Mouse (Mus musculus): ENCODE results near the gene Hectd4. TPM values are rescaled to one million over a fixed set of nuclear protein-coding genes. Genes with fewer than 3 reads are reported as not detected.
"Not testable (repeated sequence)": the region's sequence is repeated elsewhere in the genome, so short reads cannot be mapped to it uniquely, and the experiment has no call there.

The Hectd4 gene
- polyA plus RNA-seq, 1 experiment from 2014 or later, result 5.9 TPM

DNA sequence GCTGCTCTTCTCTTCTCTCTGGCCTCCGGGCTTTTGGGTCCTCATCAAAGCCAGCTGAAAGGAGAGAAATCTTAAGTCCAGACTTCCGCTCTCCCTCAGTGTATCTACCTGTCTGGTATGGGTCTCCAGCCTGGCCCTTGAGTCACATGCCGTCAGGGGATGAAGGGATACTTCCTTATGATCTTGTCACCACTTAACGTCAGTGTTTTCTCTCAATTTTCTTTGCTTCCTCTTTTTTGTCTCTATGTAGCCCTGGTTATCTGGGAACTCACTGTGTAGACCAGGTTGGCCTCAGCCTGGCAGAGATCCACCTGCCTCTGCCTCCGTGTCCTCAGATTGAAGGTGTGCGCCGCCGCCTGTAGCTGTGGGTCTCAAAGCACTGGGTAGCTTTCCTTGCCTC lies 124.0 kb downstream of the Hectd4 start:
- H3K4me3 ChIP-seq (ENCODE audit: inconsistent target), result no peak overlapping the region
- peak overlapping the region; percentile 58 for H3K27ac ChIP-seq
- WGBS (ENCODE audit: missing documents), result 69% methylated on average over 8 of the region's 8 CpGs
- no peaks in the 10 kb centered on the region for H3K79me2 ChIP-seq (ENCODE audit: inconsistent target)
- H3K36me3 ChIP-seq (ENCODE audit: inconsistent target), result peaks cover 9% of the 10 kb centered on the region

DNA sequence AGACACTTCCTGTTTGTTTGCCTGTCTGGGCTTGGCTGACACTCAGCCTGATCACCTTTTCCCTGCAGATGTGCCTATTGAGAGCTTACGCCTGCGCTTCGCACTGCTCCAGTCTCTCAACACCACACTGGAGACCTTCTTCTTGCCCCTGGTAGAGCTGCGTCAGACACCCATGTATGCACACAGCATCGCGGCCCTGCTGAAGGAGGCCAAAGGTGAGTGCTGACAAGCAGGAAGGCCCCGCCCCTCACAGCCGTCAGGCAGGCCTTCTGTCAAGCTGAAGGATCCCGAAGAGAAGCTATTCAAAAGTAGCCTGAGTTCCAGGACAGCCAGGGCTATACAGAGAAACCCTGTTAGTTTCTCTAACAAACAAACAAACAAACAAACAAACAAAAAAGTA lies 139.2 kb downstream of the Hectd4 start:
- Histone ChIP-seq H3K4me3 (ENCODE audit: inconsistent target) (no peak overlapping the region), H3K36me3 (ENCODE audit: inconsistent target) (peaks cover 93% of the 10 kb centered on the region), H3K27ac (no peak overlapping the region), H3K79me2 (ENCODE audit: inconsistent target) (no peaks in the 10 kb centered on the region)
- 97% methylated on average over 9 of the region's 9 CpGs for WGBS (ENCODE audit: missing documents)

DNA sequence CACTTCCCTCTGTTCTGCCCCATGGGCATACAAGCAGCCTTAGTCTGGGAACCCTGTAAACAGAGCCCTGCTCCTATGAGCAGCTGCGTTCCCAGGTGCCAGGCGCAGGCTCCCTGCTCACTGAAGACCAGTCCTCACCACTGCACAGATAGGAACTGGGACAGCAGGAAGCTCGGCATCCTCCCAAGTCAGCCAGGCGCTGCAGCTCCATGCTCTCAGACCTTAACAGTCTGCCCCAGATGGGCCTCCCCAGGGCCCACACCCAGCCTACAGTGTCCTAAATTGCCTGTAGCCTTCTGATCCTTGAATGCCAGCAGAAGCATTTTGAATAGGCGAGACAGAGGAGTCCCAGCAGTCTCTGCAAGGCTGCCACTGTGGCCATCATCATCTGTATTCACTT lies 141.7 kb downstream of the Hectd4 start:
- Histone ChIP-seq H3K27ac (no peak overlapping the region), H3K4me3 (ENCODE audit: inconsistent target) (no peak overlapping the region), H3K36me3 (ENCODE audit: inconsistent target) (peaks cover 81% of the 10 kb centered on the region), H3K79me2 (ENCODE audit: inconsistent target) (no peaks in the 10 kb centered on the region)
- 98% methylated on average over 5 of the region's 5 CpGs for WGBS (ENCODE audit: missing documents)

DNA sequence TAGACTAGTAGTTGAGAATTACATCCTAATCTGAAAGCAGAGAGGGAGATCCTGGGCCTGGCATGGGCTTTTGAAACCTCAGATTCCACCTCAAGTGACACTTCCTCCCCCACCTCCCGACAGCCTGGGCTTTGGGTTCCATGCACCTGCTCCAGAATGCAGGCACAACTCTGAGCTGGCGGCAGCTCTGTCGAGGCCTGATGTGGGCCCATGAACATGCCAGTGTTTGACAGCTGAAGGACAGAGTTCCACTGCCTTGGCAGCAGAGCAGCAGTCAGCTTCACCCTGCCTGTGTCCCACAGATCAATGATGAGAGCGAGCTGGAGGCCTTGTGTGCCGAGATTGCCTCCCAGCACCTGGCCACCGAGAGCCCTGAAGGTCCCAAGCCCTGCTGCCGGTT lies 143.4 kb downstream of the Hectd4 start:
- WGBS (ENCODE audit: missing documents), result 81% methylated on average over 7 of the region's 7 CpGs
- H3K79me2 ChIP-seq (ENCODE audit: inconsistent target), result no peaks in the 10 kb centered on the region
- no peak overlapping the region for H3K27ac ChIP-seq
- peaks cover 73% of the 10 kb centered on the region for H3K36me3 ChIP-seq (ENCODE audit: inconsistent target)
- H3K4me3 ChIP-seq (ENCODE audit: inconsistent target), result no peak overlapping the region

DNA sequence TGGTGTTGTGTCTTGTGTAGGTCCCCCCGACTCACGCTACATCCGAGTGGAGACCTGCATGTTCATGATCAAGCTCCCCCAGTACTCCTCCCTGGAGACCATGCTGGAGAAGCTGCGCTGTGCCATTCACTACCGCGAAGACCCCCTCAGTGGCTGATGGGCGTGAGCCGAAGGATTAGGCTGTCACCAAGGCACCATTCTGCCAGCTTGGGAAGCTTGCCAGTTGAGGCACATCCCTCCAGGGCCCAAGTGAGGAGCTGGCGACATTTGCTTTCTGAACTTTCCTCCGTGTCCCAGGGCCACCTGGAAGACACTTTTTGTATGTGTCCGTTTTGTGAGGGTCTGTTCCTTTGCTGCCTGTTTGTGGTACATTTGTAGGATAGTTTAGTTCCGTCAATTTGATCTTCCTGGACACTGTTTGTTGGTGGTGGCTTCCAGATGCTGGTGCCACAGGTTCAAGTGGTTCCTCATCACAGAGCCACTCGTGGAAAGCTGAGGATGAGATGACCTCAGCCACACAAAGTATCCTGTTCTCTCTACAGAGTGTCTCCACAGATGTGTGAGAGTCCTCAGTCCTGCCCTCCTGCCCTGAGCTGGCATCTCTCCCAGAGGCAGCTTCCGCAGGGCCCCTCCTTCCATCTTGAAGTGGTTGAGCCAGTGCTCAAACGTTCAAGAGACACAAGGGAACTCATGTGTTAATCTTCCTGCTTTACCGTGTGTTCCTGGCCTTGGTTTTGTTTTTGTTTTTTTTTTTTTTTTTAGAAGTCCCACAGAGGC lies 146.6 kb downstream of the Hectd4 start:
- Histone ChIP-seq H3K79me2 (ENCODE audit: inconsistent target) (no peaks in the 10 kb centered on the region), H3K27ac (no peak overlapping the region), H3K4me3 (ENCODE audit: inconsistent target) (no peak overlapping the region), H3K36me3 (ENCODE audit: inconsistent target) (peaks cover 67% of the 10 kb centered on the region)
- WGBS (ENCODE audit: missing documents), result 87% methylated on average over 16 of the region's 16 CpGs

DNA sequence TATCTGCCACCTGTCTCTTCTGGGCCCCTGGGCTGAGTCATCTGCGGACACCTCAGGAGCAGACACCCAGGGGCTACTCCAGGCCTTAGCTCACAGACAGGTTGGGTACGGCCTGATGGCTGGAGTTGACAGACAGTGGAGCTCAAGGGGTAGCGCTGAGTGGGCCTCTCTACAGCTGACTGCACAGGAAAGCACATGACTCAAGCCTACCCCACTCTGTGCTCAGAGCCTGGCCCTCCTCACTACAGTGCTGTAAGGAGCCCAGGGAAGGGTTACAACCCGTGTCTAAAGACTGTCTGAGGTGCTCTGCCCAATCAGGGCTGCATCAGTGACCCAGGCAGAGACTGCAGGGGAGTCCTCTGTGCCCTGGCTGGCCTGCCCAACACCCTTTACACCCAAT lies 147.2 kb downstream of the Hectd4 start:
- Histone ChIP-seq H3K36me3 (ENCODE audit: inconsistent target) (peaks cover 68% of the 10 kb centered on the region), H3K27ac (no peak overlapping the region), H3K4me3 (ENCODE audit: inconsistent target) (no peak overlapping the region), H3K79me2 (ENCODE audit: inconsistent target) (no peaks in the 10 kb centered on the region)
- WGBS (ENCODE audit: missing documents), result 89% methylated on average over 4 of the region's 4 CpGs

DNA sequence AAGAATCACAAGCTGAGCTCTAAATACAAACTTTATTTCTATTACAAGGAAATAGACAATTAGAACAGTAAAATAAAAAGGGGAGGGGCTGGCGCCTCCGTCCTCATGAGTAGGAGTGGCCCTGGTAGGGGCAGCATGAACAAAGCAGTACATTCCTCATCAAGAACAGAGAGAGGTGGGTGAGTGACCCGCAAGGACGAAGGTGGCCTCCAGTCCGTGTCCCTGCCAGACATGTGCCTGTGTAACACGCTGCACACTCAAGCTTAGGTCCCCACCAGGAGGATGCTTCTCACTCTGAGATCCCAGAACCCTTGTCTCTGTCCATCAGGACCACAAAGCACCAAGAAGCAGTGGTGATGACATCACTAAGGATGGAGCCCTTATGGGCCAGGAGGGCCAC lies 151.7 kb downstream of the Hectd4 start:
- Histone ChIP-seq H3K27ac (no peak overlapping the region), H3K79me2 (ENCODE audit: inconsistent target) (peaks cover 12% of the 10 kb centered on the region; the same call in 1 of the 2 replicates), H3K36me3 (ENCODE audit: inconsistent target) (peaks cover 83% of the 10 kb centered on the region), H3K4me3 (ENCODE audit: inconsistent target) (no peak overlapping the region)
- WGBS (ENCODE audit: missing documents), result 96% methylated on average over 6 of the region's 6 CpGs

DNA sequence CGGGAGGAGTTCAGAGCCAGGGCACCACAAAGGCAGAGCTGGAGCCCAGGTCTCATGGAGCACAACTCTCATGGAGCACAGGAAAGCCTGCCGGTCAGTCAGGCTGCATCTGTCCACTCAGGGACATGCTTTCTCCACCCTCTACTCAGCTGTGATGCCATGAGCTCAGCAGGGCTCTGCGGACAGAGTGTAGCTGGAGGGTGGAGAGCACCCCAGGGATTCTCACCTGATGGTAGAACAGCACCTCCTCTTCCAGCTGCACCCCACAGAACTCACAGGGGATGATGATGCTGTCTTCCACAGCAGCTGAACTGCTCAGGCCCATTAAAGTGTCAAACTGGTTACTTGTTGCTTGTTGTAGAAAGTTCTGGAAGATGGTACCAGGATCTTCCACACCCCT lies 154.8 kb downstream of the Hectd4 start:
- H3K79me2 ChIP-seq (ENCODE audit: inconsistent target), result peaks cover 40% of the 10 kb centered on the region
- H3K36me3 ChIP-seq (ENCODE audit: inconsistent target), result peaks cover 91% of the 10 kb centered on the region
- H3K27ac ChIP-seq, result no peak overlapping the region
- H3K4me3 ChIP-seq (ENCODE audit: inconsistent target), result no peak overlapping the region
- 94% methylated on average over 3 of the region's 3 CpGs for WGBS (ENCODE audit: missing documents)

DNA sequence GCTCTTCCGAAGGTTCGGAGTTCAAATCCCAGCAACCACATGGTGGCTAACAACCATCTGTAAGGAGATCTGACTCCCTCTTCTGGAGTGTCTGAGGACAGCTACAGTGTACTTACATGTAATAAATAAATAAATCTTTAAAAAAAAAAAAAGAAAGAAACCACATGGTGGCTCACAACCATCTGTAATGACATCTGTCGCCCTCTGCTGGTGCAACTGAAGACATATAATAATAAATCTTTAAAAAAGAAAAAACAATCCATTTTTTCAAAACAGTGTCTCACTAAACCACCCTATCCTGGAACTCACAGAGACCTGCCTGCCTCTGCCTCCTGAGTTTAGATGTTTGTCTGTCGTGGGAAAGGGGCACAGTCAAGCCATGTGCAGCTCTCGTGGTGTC lies 157.0 kb downstream of the Hectd4 start:
- 100% methylated on average over 2 of the region's 5 CpGs for WGBS (ENCODE audit: missing documents)
- not testable (repeated sequence) for H3K27ac ChIP-seq; H3K4me3 ChIP-seq (ENCODE audit: inconsistent target)
- H3K36me3 ChIP-seq (ENCODE audit: inconsistent target), result peaks cover 94% of the 10 kb centered on the region
- peaks cover 61% of the 10 kb centered on the region for H3K79me2 ChIP-seq (ENCODE audit: inconsistent target)

DNA sequence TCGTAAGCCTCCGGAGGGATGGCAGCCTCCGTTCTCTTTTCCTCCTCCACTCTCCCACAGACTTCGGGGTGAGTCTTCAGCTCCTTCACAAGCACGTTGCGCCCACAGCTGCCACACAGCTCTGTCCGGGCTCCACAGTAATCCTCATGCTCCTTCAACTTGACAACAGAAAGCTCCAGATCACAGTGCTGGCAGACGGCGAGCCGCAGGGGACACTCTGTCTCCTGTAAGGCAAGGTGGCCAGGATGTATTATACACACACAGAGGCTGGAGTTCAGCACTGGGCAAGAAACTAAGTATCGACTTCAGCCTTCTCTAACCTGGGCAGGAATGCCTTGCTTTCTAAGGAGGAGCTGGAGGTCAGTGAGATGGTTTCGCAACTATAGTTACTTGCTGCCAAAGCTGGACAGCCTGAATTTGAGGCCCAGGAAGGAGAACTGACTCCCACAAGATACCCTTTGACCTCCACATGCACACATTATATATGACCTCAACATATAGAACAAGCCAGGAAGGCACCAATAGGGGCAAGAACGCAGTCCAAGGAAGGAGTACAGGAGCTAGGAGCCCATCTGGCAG lies 158.7 kb downstream of the Hectd4 start:
- H3K4me3 ChIP-seq (ENCODE audit: inconsistent target), result no peak overlapping the region
- peaks cover 79% of the 10 kb centered on the region for H3K79me2 ChIP-seq (ENCODE audit: inconsistent target)
- 95% methylated on average over 10 of the region's 13 CpGs for WGBS (ENCODE audit: missing documents)
- no peak overlapping the region for H3K27ac ChIP-seq
- peaks cover 90% of the 10 kb centered on the region for H3K36me3 ChIP-seq (ENCODE audit: inconsistent target)

DNA sequence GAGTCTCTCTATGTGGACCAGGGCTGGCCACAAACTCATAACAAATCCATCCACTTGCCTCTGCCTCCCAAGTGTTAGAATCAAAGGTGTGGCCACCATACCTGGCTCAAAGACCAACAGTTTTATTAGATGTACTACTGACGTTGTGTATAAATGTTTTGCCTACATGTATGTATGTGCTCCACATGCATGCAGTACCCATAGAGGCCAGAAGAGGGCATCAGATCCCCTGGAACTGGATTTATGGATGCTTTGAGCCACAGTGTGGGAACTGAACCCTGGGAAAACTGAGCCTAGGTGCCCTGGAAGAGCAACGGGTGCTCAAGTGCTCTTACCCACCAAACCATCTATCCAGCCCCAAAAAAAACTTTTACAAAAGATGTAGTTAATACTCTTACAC lies 160.7 kb downstream of the Hectd4 start:
- peaks cover 74% of the 10 kb centered on the region for H3K36me3 ChIP-seq (ENCODE audit: inconsistent target)

DNA sequence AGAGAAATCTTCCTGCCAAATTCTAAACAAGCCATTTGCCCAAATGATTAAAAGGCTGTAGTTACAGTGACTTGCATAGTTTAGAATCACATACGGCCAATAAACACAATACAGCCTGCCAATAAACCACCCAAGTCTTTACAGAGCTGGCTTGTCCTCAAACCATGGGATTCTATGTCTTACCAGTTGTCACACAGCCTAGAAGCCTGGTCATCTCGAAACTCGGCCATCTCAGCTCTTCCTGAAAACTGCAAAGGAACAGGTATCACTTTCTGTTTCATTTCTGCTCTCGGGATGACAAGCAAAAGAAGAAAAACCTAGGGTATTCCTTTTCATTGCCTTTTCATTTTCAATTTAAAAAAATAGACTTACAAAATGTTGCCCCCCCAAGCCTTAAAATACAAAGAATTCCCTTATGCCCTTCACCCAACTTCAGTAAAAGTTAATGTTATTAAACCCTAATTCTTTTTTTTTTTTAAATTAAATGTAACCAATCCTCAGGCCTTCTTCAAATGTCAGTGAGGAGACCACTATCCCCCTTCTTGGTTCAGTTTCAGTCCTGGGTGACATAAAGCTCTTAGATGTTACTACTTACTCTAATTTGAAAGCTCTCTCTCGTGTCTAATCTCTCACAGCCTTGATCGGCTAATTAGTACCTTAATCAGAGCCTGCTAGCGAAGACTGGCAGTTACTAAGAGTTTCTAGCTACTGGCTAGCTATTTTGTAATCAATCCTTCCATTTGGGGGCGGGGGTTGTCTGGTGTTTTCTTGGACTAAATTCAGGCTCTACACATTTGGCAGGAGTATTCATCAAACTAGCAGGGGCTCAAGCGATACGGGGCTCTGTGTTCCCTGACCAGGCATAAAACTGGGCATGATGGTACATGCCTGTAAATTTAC lies 164.1 kb downstream of the Hectd4 start:
- H3K79me2 ChIP-seq (ENCODE audit: inconsistent target), result peaks cover 60% of the 10 kb centered on the region
- H3K27ac ChIP-seq, result peak overlapping the region; percentile 96
- H3K4me3 ChIP-seq (ENCODE audit: inconsistent target), result peak overlapping the region; percentile 88
- WGBS (ENCODE audit: missing documents), result 11% methylated on average over 10 of the region's 10 CpGs
- H3K36me3 ChIP-seq (ENCODE audit: inconsistent target), result peaks cover 42% of the 10 kb centered on the region

More for the DNA sequence above, 160.7 kb downstream of the Hectd4 start:
- peaks cover 90% of the 10 kb centered on the region for H3K79me2 ChIP-seq (ENCODE audit: inconsistent target)
- WGBS (ENCODE audit: missing documents), result 96% methylated on average over 2 of the region's 2 CpGs
- H3K27ac ChIP-seq, result no peak overlapping the region
- no peak overlapping the region for H3K4me3 ChIP-seq (ENCODE audit: inconsistent target)

DNA sequence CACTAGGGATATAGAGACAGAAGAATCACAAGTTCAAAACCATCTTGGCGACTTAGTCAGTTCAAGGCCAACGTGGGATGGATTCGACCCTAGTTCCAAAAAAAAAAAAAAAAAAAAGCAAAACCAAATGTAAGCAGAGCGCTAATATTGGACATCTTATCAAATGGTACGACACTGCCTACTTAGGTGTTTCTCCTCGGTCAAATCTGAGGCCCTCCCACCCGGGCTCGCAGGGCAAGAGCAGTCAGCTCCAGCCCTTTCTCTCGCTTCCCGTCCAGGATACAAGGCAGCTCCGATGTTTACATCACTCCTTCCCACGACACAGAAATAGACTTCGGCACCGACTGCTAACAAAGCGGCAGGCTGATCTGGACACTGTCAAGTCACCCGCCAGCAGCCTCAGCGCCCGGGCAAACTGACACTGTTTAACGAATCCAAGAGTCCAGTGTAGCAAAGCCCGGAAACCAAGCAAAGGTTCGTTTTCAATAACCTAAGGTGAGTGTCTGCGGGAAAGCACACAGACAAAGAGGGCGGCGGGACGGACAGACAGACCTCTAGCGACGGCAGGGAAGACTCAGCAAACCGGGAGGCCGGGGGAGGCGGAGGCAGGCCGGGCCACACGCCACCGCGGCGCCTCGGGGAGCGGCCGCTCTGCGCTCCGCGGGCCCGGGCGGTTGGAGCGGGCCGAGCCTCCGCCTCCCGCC lies 164.9 kb downstream of the Hectd4 start:
- peaks cover 34% of the 10 kb centered on the region for H3K36me3 ChIP-seq (ENCODE audit: inconsistent target)
- under 1% methylated on average over 46 of the region's 47 CpGs for WGBS (ENCODE audit: missing documents)
- peak overlapping the region; percentile 88 for H3K4me3 ChIP-seq (ENCODE audit: inconsistent target)
- peaks cover 52% of the 10 kb centered on the region for H3K79me2 ChIP-seq (ENCODE audit: inconsistent target)
- peak overlapping the region; percentile 96 for H3K27ac ChIP-seq

DNA sequence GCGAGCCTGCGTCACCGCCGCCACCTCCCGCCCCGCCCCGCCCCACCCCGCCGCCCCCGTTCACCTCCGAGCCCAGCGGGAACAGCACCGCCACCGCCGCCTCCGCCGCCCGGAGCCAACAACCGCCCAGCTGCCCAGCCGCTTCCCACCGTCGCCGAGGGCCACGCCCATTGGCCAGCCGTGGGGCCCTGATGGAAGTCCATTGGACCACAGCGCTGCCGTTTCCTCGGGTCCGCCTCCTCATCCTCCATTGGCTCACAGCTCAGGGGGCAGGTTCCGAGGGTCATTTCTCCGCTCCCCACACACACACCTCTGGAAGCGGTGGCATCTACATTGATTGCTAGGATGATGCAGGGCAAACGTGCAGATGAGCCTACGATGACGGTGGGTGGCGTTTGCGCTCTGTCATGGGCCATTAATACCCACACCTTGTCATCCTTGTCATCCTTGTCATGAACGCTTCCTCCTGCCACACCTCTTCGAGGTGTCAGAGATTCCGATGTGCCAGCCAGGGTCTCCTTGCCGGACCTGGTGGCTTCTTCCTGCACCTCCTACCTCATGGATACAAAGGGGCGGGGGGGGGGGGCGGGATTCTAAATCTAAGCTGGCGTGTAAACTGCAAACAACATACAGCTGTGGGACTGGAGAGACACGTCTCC lies 165.6 kb downstream of the Hectd4 start, which contains the start of gene Trafd1:
Trafd1 (minus strand) TSS at position 172 of the 659 bp plus-strand sequence.
- H3K4me3 ChIP-seq (ENCODE audit: inconsistent target), result peak within 1 kb of the TSS; percentile 88
- under 1% methylated on average over 33 of the region's 45 CpGs for WGBS (ENCODE audit: missing documents)

More for the DNA sequence above, 165.6 kb downstream of the Hectd4 start, which contains the start of gene Trafd1:
- Histone ChIP-seq H3K36me3 (ENCODE audit: inconsistent target) (peaks cover 27% of the 10 kb centered on the region), H3K79me2 (ENCODE audit: inconsistent target) (peaks cover 45% of the 10 kb centered on the region), H3K27ac (peak within 1 kb of the TSS; percentile 96)

Data from macrophage (primary cell).